Mouse (Mus musculus): ENCODE data around the gene Scube1.

DNA sequence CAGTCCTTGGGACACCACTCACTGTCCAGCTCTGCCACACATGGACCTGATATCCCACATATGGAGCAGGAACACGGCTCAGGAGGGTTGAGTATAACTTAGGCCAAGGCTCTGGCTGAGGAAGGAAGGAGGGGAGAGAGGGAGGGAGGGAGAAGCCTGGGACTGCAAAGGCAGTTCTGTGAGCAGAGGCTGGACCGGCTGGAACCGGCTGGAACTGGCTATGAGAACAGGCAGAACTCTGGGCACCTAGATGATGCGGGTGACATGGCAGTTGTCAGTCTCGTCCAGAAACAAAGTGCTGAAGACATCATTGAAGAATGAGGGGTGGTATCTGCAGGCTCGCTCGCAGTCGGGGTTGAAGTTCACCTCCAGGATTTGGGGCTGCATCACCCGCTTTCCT, 148.2 kb downstream of the Scube1 start:
- TF ChIP-seq CTCF (IDR thresholded peaks at IDR 0.05; ENCODE audit: low read depth, low read length) (no peak), POLR2A (IDR thresholded peaks at IDR 0.05; ENCODE audit: extremely low read depth, insufficient read depth, low read length) (no peak)
